Mouse (Mus musculus) G1E (cell line): ENCODE measurements at regions not wholly inside any gene's neighbourhood (a gene's known extent, or its start where the extent isn't known, plus 50 kb on each side); places are given as distances from the start of the nearest gene placed in this dataset.
A peak's percentile ranks its signal among the peaks of the same experiment; 100 is the strongest.

ENCODE experiments used
- ATAC-seq: 2 replicates; pipeline ENCODE4 v1.8.0; 2016; ENCODE audit warnings: mild to moderate bottlenecking; ENCODE audit not compliant: insufficient number of reproducible peaks, poor library complexity, low FRiP score, severe bottlenecking; ENCODE audit errors: extremely low read depth
- DNase-seq: peaks from one replicate; pipeline ENCODE4 v3.0.0; 2012; ENCODE audit warnings: low spot score
- H3K27me3 ChIP-seq: 2 replicates; pipeline ENCODE4 v1.6.1; 2012; ENCODE audit warnings: mild to moderate bottlenecking, low read length, inconsistent platforms; ENCODE audit not compliant: insufficient read depth
- H3K36me3 ChIP-seq: replicated peaks from 2 replicates; pipeline ENCODE3; 2012; ENCODE audit warnings: mild to moderate bottlenecking, inconsistent platforms
- H3K4me1 ChIP-seq: 2 replicates; pipeline ENCODE4 v1.6.1; 2012; ENCODE audit warnings: low read depth, low read length, inconsistent platforms, mixed read lengths; ENCODE audit not compliant: insufficient read depth
- H3K4me3 ChIP-seq: 2 replicates; pipeline ENCODE4 v1.5.1; 2012; ENCODE audit warnings: low read depth, mild to moderate bottlenecking, inconsistent platforms, low read length, moderate library complexity, mixed read lengths
- H3K9me3 ChIP-seq: replicated peaks from 2 replicates; pipeline ENCODE4 v1.6.1; 2012; ENCODE audit warnings: inconsistent platforms
- CTCF ChIP-seq: IDR thresholded peaks from 2 replicates; pipeline ENCODE4 v1.5.1; 2012; ENCODE audit warnings: low read depth, low read length, inconsistent platforms, mixed read lengths
- GATA1 ChIP-seq: IDR thresholded peaks from 2 replicates; pipeline ENCODE4 v1.6.1; 2012; ENCODE audit warnings: borderline replicate concordance, low read length, inconsistent platforms, mixed read lengths
- GATA2 ChIP-seq: IDR thresholded peaks from 2 replicates; pipeline ENCODE4 v1.6.1; 2012; ENCODE audit warnings: low read depth, low read length, inconsistent platforms, borderline replicate concordance
- POLR2AphosphoS5 ChIP-seq: IDR thresholded peaks from 2 replicates; pipeline ENCODE4 v1.6.1; 2012; ENCODE audit warnings: low read depth, low read length, inconsistent platforms; ENCODE audit not compliant: insufficient replicate concordance
- TAL1 ChIP-seq: conservative IDR thresholded peaks from 2 replicates; pipeline ENCODE4 v1.6.1; 2012; ENCODE audit warnings: low read depth, low read length, inconsistent platforms, mixed read lengths

GRCm38 (mm10) chr10:95066774-95067173 lies 122.1 kb upstream of the Plxnc1 start:
- Histone ChIP-seq H3K4me1 (peaks cover 6% of the 10 kb centered on the region; the same call in 1 of the 2 replicates), H3K4me3 (no peak overlapping the region), H3K27me3 (peaks cover 7% of the 10 kb centered on the region; the same call in 1 of the 2 replicates), H3K36me3 (no peaks in the 10 kb centered on the region), H3K9me3 (no peaks in the 10 kb centered on the region)
- TF ChIP-seq CTCF (no peak), GATA2 (no peak), TAL1 (no peak), GATA1 (no peak)
- no peak for DNase-seq
- ATAC-seq, result peak; percentile 40

GRCm38 (mm10) chr10:95059486-95060091 lies 115.0 kb upstream of the Plxnc1 start:
- H3K36me3 ChIP-seq, result no peaks in the 10 kb centered on the region
- no peak for TF ChIP-seq GATA2
- TF ChIP-seq GATA1, result no peak
- no peak for TF ChIP-seq POLR2AphosphoS5
- TF ChIP-seq TAL1, result no peak
- TF ChIP-seq CTCF, result no peak
- no peaks in the 10 kb centered on the region for H3K9me3 ChIP-seq
- no peaks in the 10 kb centered on the region for H3K4me1 ChIP-seq
- no peak overlapping the region for H3K4me3 ChIP-seq
- DNase-seq (no peak), ATAC-seq (no peak)
- peaks cover 18% of the 10 kb centered on the region for H3K27me3 ChIP-seq

DNA sequence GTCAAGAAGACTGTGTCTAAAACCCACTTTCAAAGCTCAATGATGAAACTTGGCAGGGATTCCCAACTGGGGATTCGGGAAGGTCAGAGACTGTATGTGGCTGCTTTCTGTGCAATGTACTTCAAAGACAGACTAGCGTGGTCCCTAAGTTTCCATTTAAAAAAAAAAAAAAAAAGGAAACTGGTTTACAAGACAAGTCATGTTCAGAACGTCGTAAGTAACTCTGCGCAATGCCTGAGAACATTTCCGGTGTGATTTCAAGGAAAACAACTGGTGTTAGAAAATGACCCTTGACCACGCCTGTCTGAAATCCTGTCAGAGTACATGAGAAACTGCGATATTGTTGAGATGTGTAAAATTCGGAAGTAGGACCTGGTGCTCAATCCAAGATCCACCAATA lies 114.4 kb upstream of the Plxnc1 start:
- TF ChIP-seq TAL1, result no peak
- DNase-seq (no peak), ATAC-seq (no peak)
- Histone ChIP-seq H3K4me1 (no peaks in the 10 kb centered on the region), H3K27me3 (peaks cover 18% of the 10 kb centered on the region), H3K4me3 (no peak overlapping the region), H3K9me3 (no peaks in the 10 kb centered on the region), H3K36me3 (no peaks in the 10 kb centered on the region)

- no peaks in the 10 kb centered on the region for H3K4me1 ChIP-seq
- H3K4me3 ChIP-seq, result no peak overlapping the region
- no peaks in the 10 kb centered on the region for H3K9me3 ChIP-seq
- DNase-seq, result no peak
- TF ChIP-seq POLR2AphosphoS5, result no peak
- TF ChIP-seq CTCF, result no peak
- no peak for TF ChIP-seq TAL1
- TF ChIP-seq GATA1, result no peak
- peaks cover 18% of the 10 kb centered on the region for H3K27me3 ChIP-seq
- ATAC-seq, result no peak
- no peaks in the 10 kb centered on the region for H3K36me3 ChIP-seq
These were observed 112.5 kb upstream of the Plxnc1 start for GRCm38 (mm10) chr10:95057051-95057714.

- no peak for ATAC-seq
- TF ChIP-seq TAL1 (no peak), POLR2AphosphoS5 (no peak), GATA2 (no peak), GATA1 (no peak)
- H3K4me1 ChIP-seq, result no peaks in the 10 kb centered on the region
- H3K27me3 ChIP-seq, result peaks cover 14% of the 10 kb centered on the region
- no peak overlapping the region for H3K4me3 ChIP-seq
- no peak for DNase-seq
- no peaks in the 10 kb centered on the region for H3K36me3 ChIP-seq
- no peaks in the 10 kb centered on the region for H3K9me3 ChIP-seq
These were observed 111.9 kb upstream of the Plxnc1 start for GRCm38 (mm10) chr10:95056541-95056940.

- TF ChIP-seq CTCF, result no peak
- no peak for TF ChIP-seq POLR2AphosphoS5
- no peak for TF ChIP-seq TAL1
- TF ChIP-seq GATA2, result no peak
- Histone ChIP-seq H3K9me3 (no peaks in the 10 kb centered on the region), H3K36me3 (no peaks in the 10 kb centered on the region), H3K27me3 (peaks cover 17% of the 10 kb centered on the region), H3K4me3 (no peak overlapping the region), H3K4me1 (no peaks in the 10 kb centered on the region)
- no peak for DNase-seq
- ATAC-seq, result no peak
These were observed 110.2 kb upstream of the Plxnc1 start for GRCm38 (mm10) chr10:95054869-95055268.

- no peak for TF ChIP-seq GATA2
- no peak for TF ChIP-seq POLR2AphosphoS5
- TF ChIP-seq GATA1, result no peak
- no peak for TF ChIP-seq TAL1
- no peaks in the 10 kb centered on the region for H3K36me3 ChIP-seq
- H3K4me1 ChIP-seq, result no peaks in the 10 kb centered on the region
- H3K27me3 ChIP-seq, result peaks cover 14% of the 10 kb centered on the region; the same call in 1 of the 2 replicates
- H3K9me3 ChIP-seq, result no peaks in the 10 kb centered on the region
- no peak for DNase-seq
- no peak overlapping the region for H3K4me3 ChIP-seq
- no peak for ATAC-seq
These were observed 104.2 kb upstream of the Plxnc1 start for GRCm38 (mm10) chr10:95048790-95049189.
